Mouse (Mus musculus) right cerebral cortex, postnatal 14 days (tissue): Measurements from ENCODE around the gene Prss44.
"Not testable (repeated sequence)": the region's sequence is repeated elsewhere in the genome, so short reads cannot be mapped to it uniquely, and the experiment has no call there.

Experiments used
- DNase-seq: peaks from one replicate; pipeline ENCODE4 v3.0.0; 2022

Gene Prss44

GRCm38 (mm10) chr9:110813789-110814188 is at the start of gene Prss44:
Prss44 (plus strand) TSS chr9:110813994.
- no peak for DNase-seq

- no peak for DNase-seq
These were observed 41.5 kb upstream of the Prss44 start for GRCm38 (mm10) chr9:110772336-110772735.

- DNase-seq, result no peak
These were observed 39.2 kb upstream of the Prss44 start for GRCm38 (mm10) chr9:110774403-110775268.

DNA sequence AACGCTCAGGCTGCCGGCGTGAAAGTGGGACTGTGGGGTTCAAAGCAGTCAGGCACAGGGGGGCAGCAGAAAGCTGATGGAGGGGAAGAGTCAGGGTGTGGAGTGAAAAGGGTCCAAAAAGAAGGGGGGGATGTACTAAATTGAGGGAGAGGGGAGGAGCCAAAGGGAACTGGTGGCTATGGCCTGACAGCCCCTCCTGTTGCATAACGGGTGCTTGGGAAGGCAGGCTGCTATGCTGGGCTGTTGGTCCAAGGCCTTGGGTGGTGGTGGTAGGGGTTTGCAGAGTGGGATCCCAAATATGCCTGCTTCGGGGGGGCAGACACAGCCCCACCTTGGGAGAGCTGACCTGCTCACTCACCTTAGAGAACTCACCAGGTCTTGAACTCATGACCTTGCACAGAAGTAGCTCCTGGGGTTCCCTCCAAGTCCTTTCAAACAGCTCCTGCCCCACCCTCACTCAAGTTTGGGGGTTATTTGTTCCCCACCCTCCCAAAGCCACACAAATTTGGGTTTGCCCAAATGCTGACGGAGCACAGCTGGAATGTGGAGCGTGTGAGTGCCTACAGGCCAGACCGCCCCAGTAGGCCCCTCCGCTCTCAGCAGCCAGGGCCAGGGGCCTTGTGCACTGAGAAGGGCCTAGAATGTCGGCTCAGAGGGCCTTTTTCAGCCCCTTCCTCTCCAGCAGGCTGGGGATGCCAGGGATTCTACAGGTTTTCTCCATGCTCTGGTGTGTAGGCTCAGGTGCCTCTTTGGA is 38.3 kb upstream of the Prss44 start:
- no peak for DNase-seq

- DNase-seq, result no peak
These were observed 35.7 kb upstream of the Prss44 start for GRCm38 (mm10) chr9:110778100-110778499.

GRCm38 (mm10) chr9:110778559-110778958 is 35.2 kb upstream of the Prss44 start:
- no peak for DNase-seq

DNA sequence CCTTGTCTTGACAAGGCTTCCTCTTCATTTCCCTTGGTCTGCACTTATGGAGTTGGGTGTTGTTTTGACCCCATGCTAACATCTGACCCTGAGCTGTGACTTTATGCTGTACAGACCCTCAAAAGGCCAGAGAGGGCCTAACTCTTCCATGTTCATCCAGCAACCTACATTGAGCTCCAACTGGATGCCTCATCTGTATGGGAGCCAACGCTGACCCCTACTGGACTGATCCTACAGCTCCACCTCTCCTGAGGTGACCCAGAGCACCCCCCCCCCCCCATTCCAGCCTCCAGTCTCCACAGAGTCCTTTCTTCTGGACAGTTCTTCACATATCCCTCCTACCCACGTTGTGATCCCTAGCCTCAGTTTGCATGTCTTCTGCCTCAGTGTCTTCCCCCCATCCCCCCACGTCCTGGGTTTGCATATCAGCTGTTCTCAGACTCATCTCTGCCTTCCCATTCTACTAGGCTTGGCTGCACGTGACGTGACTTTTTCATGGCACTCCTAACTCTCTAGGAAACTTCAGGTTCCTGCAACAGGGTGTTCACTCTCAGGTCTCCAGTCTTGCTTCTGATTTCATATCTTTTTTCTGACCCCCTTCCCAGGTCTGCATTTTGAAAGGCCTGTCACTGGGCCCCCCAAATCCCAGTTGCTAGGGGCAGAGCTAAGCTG is 34.4 kb upstream of the Prss44 start:
- DNase-seq, result no peak

GRCm38 (mm10) chr9:110781256-110781721 is 32.5 kb upstream of the Prss44 start:
- DNase-seq, result peak; percentile 97

- DNase-seq, result peak; percentile 74
These were observed 32.1 kb upstream of the Prss44 start for GRCm38 (mm10) chr9:110781731-110782130.

DNA sequence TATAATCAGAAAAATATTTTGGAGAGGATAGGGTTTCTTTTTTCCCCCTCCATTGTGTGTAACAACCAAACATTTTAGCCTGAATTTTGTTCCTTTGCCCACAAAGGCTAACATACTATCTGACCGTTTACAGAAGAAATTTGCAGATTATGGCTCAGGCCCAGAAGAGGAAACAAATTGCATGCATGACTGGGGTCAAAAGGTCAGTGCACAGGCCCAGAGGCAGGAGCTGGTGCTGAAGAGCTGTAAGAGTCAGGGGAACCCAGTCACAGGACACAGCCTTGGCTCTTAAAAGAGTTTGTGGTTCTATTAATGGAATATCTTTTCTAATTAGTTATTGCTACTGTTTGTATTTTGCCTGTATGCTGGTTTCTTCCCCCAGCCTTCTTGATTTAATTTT is 30.2 kb upstream of the Prss44 start:
- DNase-seq, result no peak

GRCm38 (mm10) chr9:110788169-110788568 is 25.6 kb upstream of the Prss44 start:
- no peak for DNase-seq

- no peak for DNase-seq
These were observed 23.3 kb upstream of the Prss44 start for GRCm38 (mm10) chr9:110790462-110790861.

- DNase-seq, result no peak
These were observed 16.8 kb upstream of the Prss44 start for GRCm38 (mm10) chr9:110797013-110797412.

DNA sequence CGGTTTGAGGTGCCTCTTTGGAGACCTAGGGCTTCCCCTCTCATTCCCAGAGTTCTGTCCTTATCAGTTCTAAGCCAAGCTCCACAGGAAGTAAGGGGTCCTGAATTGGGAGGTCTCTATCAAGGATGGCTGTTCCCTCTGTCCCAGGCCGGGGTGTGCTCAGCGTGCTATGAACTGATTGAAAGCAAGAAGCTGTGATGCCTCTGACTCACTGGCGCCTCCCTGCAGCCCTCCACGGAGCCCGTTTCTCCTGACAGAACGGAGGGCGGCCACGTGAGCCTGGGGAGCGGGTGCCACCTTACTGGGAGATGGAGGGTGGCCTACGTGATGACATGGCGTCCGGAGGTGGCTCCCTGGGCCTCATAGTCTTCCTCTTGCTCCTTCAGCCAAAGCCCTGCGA is 15.9 kb upstream of the Prss44 start, which contains the start of gene Prss42:
Prss42 (plus strand) TSS at position 301 of the 400 bp plus-strand sequence.
- no peak for DNase-seq

DNA sequence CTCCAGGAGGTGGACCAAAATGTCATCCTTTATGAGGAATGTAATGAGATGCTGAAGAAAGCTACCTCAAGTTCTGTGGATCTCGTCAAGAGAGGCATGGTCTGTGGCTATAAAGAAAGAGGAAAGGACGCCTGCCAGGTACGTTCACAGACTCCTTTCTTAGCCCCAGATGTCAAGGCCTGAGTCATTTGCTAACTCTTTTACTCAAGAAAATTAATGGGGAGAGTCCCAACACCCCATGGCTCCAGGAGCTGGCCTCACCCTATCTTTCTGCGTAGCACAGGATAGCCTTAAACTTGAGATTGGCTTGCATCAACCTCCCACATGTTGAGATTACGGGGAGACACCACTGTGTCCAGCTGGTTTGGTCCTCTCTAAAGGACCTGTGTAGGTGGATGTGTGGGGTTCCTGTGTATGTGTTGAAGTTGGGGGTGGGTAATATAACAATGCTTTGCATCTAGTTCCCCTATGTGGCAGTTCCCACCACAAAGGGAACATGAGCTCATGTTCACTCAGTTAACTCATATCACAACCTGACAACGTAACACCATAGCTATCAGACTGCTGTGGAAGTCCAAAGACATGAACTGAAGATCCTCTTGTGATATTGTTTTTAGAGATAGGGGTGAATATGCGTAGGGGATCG is 12.8 kb upstream of the Prss44 start:
- no peak for DNase-seq

DNA sequence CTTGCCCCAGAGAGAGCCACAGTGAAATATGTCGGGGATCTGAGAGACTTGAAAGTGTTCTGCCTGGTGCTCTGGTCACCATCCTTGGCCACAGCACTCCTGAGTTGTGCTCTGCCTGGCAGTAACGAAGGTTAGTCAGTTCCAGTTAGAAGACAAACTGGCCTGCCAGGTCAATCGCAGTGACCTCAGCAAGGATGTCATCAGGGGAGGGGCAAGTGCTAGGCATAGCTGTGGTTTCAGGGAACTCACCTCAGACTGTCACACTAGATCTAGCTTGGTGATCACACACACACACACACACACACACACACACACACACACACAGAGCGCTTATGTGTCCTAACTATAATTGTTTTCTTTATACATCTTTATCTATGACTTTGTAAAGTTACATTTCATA is 10.5 kb upstream of the Prss44 start:
- no peak for DNase-seq

- no peak for DNase-seq
These were observed 3.7 kb upstream of the Prss44 start for GRCm38 (mm10) chr9:110810051-110810450.

GRCm38 (mm10) chr9:110820546-110820945 is 6.8 kb downstream of the Prss44 start:
- DNase-seq, result not testable (repeated sequence)

- no peak for DNase-seq
These were observed 7.6 kb downstream of the Prss44 start for GRCm38 (mm10) chr9:110821436-110821835.

DNA sequence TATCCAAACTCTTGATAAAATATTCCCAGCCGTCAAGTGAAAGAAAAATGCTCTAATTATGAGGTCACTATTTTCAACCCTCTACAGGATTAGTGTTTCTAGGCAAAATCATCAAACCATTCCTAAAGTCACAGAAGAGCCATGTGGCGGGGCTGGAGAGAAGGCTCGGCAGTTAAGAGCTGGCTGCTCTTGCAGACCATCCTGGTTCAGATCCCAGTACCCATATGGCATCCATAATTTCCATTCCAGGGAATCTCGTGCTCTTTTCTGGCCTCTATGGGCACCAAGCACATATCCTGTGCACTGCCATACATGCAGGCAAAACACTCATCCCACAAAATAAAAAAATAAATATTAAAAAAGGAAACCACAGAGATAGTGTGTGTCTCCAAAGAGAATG is 11.6 kb downstream of the Prss44 start:
- no peak for DNase-seq

GRCm38 (mm10) chr9:110825832-110826231 is 12.0 kb downstream of the Prss44 start:
- no peak for DNase-seq

GRCm38 (mm10) chr9:110826390-110826789 is 12.6 kb downstream of the Prss44 start, which contains the start of gene Prss43:
Prss43 (plus strand) TSS chr9:110826690.
- no peak for DNase-seq

DNA sequence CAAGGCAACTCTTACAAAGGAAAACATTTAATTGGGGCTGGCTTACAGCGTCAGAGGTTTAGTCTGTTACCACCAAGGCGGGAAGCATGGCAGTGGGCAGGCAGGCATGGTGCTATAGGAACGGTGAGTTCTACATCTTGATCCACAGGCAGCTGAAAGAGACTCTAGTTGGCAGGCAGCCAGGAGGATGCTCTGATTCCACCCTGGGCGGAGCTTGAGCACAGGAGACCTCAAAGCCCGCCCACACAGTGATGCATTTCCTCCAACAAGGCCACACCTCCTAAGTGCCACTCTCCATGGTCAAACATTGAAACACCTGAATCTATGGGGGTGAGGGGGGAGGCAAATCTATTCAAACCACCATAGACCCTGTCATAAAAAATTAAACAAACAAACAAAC is 19.2 kb downstream of the Prss44 start:
- DNase-seq, result no peak
